Mouse (Mus musculus): ENCODE data around the gene Izumo1r. TPM values are rescaled to one million over a fixed set of nuclear protein-coding genes. Genes with fewer than 3 reads are reported as not detected.

The Izumo1r gene
- polyA plus RNA-seq, 1 experiment from 2014 or later, result not detected

Other genes starting within 250 kb of the Izumo1r start
- gene Piwil4, start 163.2 kb downstream of the Izumo1r start, polyA plus RNA-seq (2018), result 0.06 to 0.15 TPM (median 0.13 TPM) in 3 replicates
- 1.5 to 3.1 TPM (median 2.8 TPM) in 3 replicates for gene Fut4, start 151.6 kb downstream of the Izumo1r start, polyA plus RNA-seq (2018)
- gene 1700012B09Rik, start 132.9 kb downstream of the Izumo1r start, polyA plus RNA-seq (2018), result not detected in 3 replicates
- 8.0 to 17.7 TPM (median 12.2 TPM) in 3 replicates for gene Mre11a, start 119.3 kb downstream of the Izumo1r start, polyA plus RNA-seq (2018)
- 16.6 to 22.0 TPM (median 20.0 TPM) in 3 replicates for gene Ankrd49, start 119.1 kb downstream of the Izumo1r start, polyA plus RNA-seq (2018)
- gene Gpr83, start 43.7 kb downstream of the Izumo1r start, polyA plus RNA-seq (2018), result 0.03 TPM in 1 of 3 replicates, not detected in the others
- 16.0 to 28.2 TPM (median 27.1 TPM) in 3 replicates for gene Panx1, start 141.5 kb upstream of the Izumo1r start, polyA plus RNA-seq (2018)
- not detected in 3 replicates for gene Hephl1, start 208.2 kb upstream of the Izumo1r start, polyA plus RNA-seq (2018)